In genomic region chr11:102228646-102229268, GRCm38 (mm10) we compare ENCODE assay signal across 8 mouse cellular contexts. TPM values are rescaled to one million over a fixed set of nuclear protein-coding genes. Genes with fewer than 3 reads are reported as not detected.
DNase-seq lines count a peak whose midpoint lies in the region; ATAC-seq and TF ChIP-seq lines count a peak whose summit lies in the region.

No protein-coding gene starts in this region.

- peak overlapping the region; percentile 95 for H3K4me3 ChIP-seq in gastrocnemius, adult 2 months
- H3K4me3 ChIP-seq in thymus, adult 2 months (ENCODE audit: control insufficient read depth, insufficient read depth, low read length): peak overlapping the region; percentile 56; the same call in 1 of the 2 replicates
- peak overlapping the region; percentile 94 for H3K4me3 ChIP-seq in liver, embryonic 11.5 days (ENCODE audit: low read depth, low read length)

- H3K27ac ChIP-seq in gastrocnemius, adult 2 months: peak overlapping the region; percentile 97
- no peak overlapping the region for H3K27ac ChIP-seq in thymus, adult 2 months (ENCODE audit: control insufficient read depth, insufficient read depth, low read length)
- H3K27ac ChIP-seq in liver, embryonic 11.5 days (ENCODE audit: low read depth, low read length): no peak overlapping the region

- H3K9me3 ChIP-seq in liver, embryonic 11.5 days (ENCODE audit: control insufficient read depth, low read length): no peaks in the 10 kb centered on the region

- ATAC-seq in liver, embryonic 11.5 days (replicated peaks; ENCODE audit: low FRiP score): no peak

- no peaks in the 10 kb centered on the region; the same call in 1 of the 2 replicates for H3K27me3 ChIP-seq in thymus, adult 2 months (ENCODE audit: control insufficient read depth, insufficient read depth, low read length)
- H3K27me3 ChIP-seq in liver, embryonic 11.5 days (replicated peaks; ENCODE audit: control insufficient read depth, insufficient read depth, low read length): peaks cover 12% of the 10 kb centered on the region; the same call in 1 of the 2 replicates

- no peak for DNase-seq in gastrocnemius, adult 2 months
- no peak for DNase-seq in gastrocnemius, postnatal 36 days
- no peak for DNase-seq in thymus, adult 2 months
- DNase-seq in thymus, postnatal 14 days: no peak
- no peak for DNase-seq in liver, embryonic 11.5 days (ENCODE audit: low spot score)
- no peak for DNase-seq in spleen, postnatal 4 days (ENCODE audit: low spot score in 2 of 2)
- no peak for DNase-seq in yolk sac, embryonic 10.5 days (ENCODE audit: low spot score)
- no peak for DNase-seq in ovary, postnatal 14 days (ENCODE audit: low spot score)

- H3K36me3 ChIP-seq in thymus, adult 2 months (ENCODE audit: control insufficient read depth, insufficient read depth, low read length): no peaks in the 10 kb centered on the region
- H3K36me3 ChIP-seq in liver, embryonic 11.5 days (ENCODE audit: control insufficient read depth, insufficient read depth, low read length): no peaks in the 10 kb centered on the region

- TF ChIP-seq CTCF in gastrocnemius, adult 2 months (IDR thresholded peaks at IDR 0.05): no peak
- TF ChIP-seq CTCF in thymus, adult 2 months (IDR thresholded peaks at IDR 0.05; ENCODE audit: borderline replicate concordance, control insufficient read depth, extremely low read depth, insufficient read depth, low read length, poor library complexity): no peak

- intact Hi-C loops in gastrocnemius, adult 2 months (cut with DNase I): no loop called here
- intact Hi-C loops in gastrocnemius, postnatal 36 days (cut with DNase I): no loop called here

- peak overlapping the region; percentile 95 for H3K4me2 ChIP-seq in liver, embryonic 11.5 days

- WGBS in thymus, adult 2 months: 33% methylated on average over 7 of the region's 7 CpGs
- WGBS in liver, embryonic 11.5 days: 23% methylated on average over 7 of the region's 7 CpGs

- peaks cover 17% of the 10 kb centered on the region for H3K4me1 ChIP-seq in thymus, adult 2 months (replicated peaks; ENCODE audit: control insufficient read depth, insufficient read depth, low read length)
- peaks cover 37% of the 10 kb centered on the region for H3K4me1 ChIP-seq in liver, embryonic 11.5 days (replicated peaks; ENCODE audit: control insufficient read depth, insufficient read depth, low read length)

- H3K9ac ChIP-seq in liver, embryonic 11.5 days (ENCODE audit: low read depth, low read length): peak overlapping the region; percentile 85; the same call in 1 of the 2 replicates

- no peak for TF ChIP-seq POLR2A in thymus, adult 2 months (IDR thresholded peaks at IDR 0.05; ENCODE audit: control insufficient read depth, extremely low read depth, insufficient read depth, low read length, poor library complexity)

RNA-seq across cellular contexts. Expression of gene Hdac5, which starts 1.2 kb away (rescaled TPM):
- 10 to 100 TPM; 78.3 to 78.7 TPM for total RNA-seq in gastrocnemius, adult 2 months (2021)
- 10 to 100 TPM; 62.2 to 78.7 TPM for total RNA-seq in gastrocnemius, postnatal 36 days (2021)
- 76.8 and 81.7 TPM in 2 replicates for polyA plus RNA-seq in thymus, adult 2 months (2012; rRNA removed)
- polyA plus RNA-seq in liver, embryonic 11.5 days (2014; fragmentation: Nextera tagmentation; extraction: Ambion mirVana): 23.8 and 26.0 TPM in 2 replicates

RNA-seq across cellular contexts. Expression of gene BC030867, which starts 19.9 kb away (rescaled TPM):
- not detected for total RNA-seq in gastrocnemius, adult 2 months (2021)
- not detected for total RNA-seq in gastrocnemius, postnatal 36 days (2021)
- 13.0 and 17.7 TPM in 2 replicates for polyA plus RNA-seq in thymus, adult 2 months (2012; rRNA removed)
- 28.2 and 29.4 TPM in 2 replicates for polyA plus RNA-seq in liver, embryonic 11.5 days (2014; fragmentation: Nextera tagmentation; extraction: Ambion mirVana)

RNA-seq across cellular contexts. Expression of gene G6pc3, which starts 39.3 kb away (rescaled TPM):
- total RNA-seq in gastrocnemius, adult 2 months (2021): 10 to 100 TPM; 50.3 to 53.0 TPM
- total RNA-seq in gastrocnemius, postnatal 36 days (2021): 10 to 100 TPM; 45.6 TPM
- polyA plus RNA-seq in thymus, adult 2 months (2012; rRNA removed): 48.6 and 56.5 TPM in 2 replicates
- 38.8 and 39.5 TPM in 2 replicates for polyA plus RNA-seq in liver, embryonic 11.5 days (2014; fragmentation: Nextera tagmentation; extraction: Ambion mirVana)

RNA-seq across cellular contexts. Expression of gene Asb16, which starts 39.8 kb away (rescaled TPM):
- 10 to 100 TPM; 78.2 to 80.4 TPM for total RNA-seq in gastrocnemius, adult 2 months (2021)
- 10 to 100 TPM; 76.7 to 88.7 TPM for total RNA-seq in gastrocnemius, postnatal 36 days (2021)
- polyA plus RNA-seq in thymus, adult 2 months (2012; rRNA removed): 0.12 and 0.27 TPM in 2 replicates
- polyA plus RNA-seq in liver, embryonic 11.5 days (2014; fragmentation: Nextera tagmentation; extraction: Ambion mirVana): 0.05 and 0.12 TPM in 2 replicates

RNA-seq across cellular contexts. Expression of gene Lsm12, which starts 43.7 kb away (rescaled TPM):
- total RNA-seq in gastrocnemius, adult 2 months (2021): 100 to 1,000 TPM in 1 of 2 experiments, 10 to 100 TPM in 1; 95.3 to 106 TPM
- total RNA-seq in gastrocnemius, postnatal 36 days (2021): 10 to 100 TPM; 86.6 to 89.2 TPM
- polyA plus RNA-seq in thymus, adult 2 months (2012; rRNA removed): 36.1 and 42.2 TPM in 2 replicates
- polyA plus RNA-seq in liver, embryonic 11.5 days (2014; fragmentation: Nextera tagmentation; extraction: Ambion mirVana): 80.1 and 83.2 TPM in 2 replicates
